Mouse (Mus musculus) thymus, adult 2 months (tissue): ENCODE data around the gene Slc25a43. TPM values are rescaled to one million over a fixed set of nuclear protein-coding genes. Genes with fewer than 3 reads are reported as not detected.
"Not testable (repeated sequence)": the region's sequence is repeated elsewhere in the genome, so short reads cannot be mapped to it uniquely, and the experiment has no call there.

Experiments
- DNase-seq: peaks from one replicate; pipeline ENCODE4 v3.0.0; 2021
- H3K27ac ChIP-seq: fragments of 200-500 bp; 2 replicates; pipeline ENCODE4 v1.5.1; 2012; ENCODE audit warnings: low read length, control low read depth; ENCODE audit not compliant: control insufficient read depth, insufficient read depth
- H3K27me3 ChIP-seq: fragments of 200-500 bp; 2 replicates; pipeline ENCODE4 v1.6.1; 2012; ENCODE audit warnings: mild to moderate bottlenecking, low read length, moderate library complexity, mixed read lengths; ENCODE audit not compliant: control insufficient read depth, insufficient read depth
- H3K36me3 ChIP-seq: fragments of 200-500 bp; 2 replicates; pipeline ENCODE4 v1.6.1; 2012; ENCODE audit warnings: mild to moderate bottlenecking, low read length, moderate library complexity; ENCODE audit not compliant: control insufficient read depth, insufficient read depth
- H3K4me1 ChIP-seq: fragments of 200-500 bp; replicated peaks from 2 replicates; pipeline ENCODE4 v1.6.1; 2012; ENCODE audit warnings: low read length; ENCODE audit not compliant: control insufficient read depth, insufficient read depth
- H3K4me3 ChIP-seq: fragments of 200-500 bp; 2 replicates; pipeline ENCODE4 v1.5.1; 2012; ENCODE audit warnings: mild to moderate bottlenecking, low read length, control low read depth, moderate library complexity; ENCODE audit not compliant: control insufficient read depth, insufficient read depth
- CTCF ChIP-seq: fragments of 200-500 bp; IDR thresholded peaks from 2 replicates; pipeline ENCODE4 v1.5.1; 2012; ENCODE audit warnings: mild to moderate bottlenecking, control low read depth, low read length, moderate library complexity, borderline replicate concordance; ENCODE audit not compliant: control insufficient read depth, poor library complexity, insufficient read depth; ENCODE audit errors: extremely low read depth
- POLR2A ChIP-seq: fragments of 200-500 bp; IDR thresholded peaks from 2 replicates; pipeline ENCODE4 v1.6.1; 2012; ENCODE audit warnings: mild to moderate bottlenecking, low read length, control low read depth, moderate library complexity; ENCODE audit not compliant: control insufficient read depth, poor library complexity, insufficient read depth; ENCODE audit errors: extremely low read depth
- WGBS: fragments of 180-500 bp; shearing (Covaris S2); methylation state at CpG from one replicate; pipeline ENCODE4 v1.1.7; 2018; 5-methylcytosine and 5-hydroxymethylcytosine counted together
- polyA plus RNA-seq: library from polyadenylated mRNA; depleted of rRNA; stranded (reverse); fragments of >200 nt; gene quantifications from 2 replicates; pipeline ENCODE4 v1.2.3, GENCODE M21; 2012

Gene Slc25a43
- polyA plus RNA-seq, 1 experiment: 2.2 TPM

- Histone ChIP-seq H3K4me3 (no peak overlapping the region), H3K27ac (no peak overlapping the region), H3K4me1 (no peaks in the 10 kb centered on the region), H3K36me3 (no peaks in the 10 kb centered on the region), H3K27me3 (no peaks in the 10 kb centered on the region)
- 96% methylated on average over 6 of the region's 6 CpGs for WGBS
- TF ChIP-seq CTCF (no peak), POLR2A (no peak)
- no peak for DNase-seq
Measured at GRCm38 (mm10) chrX:36772591-36772990, 29.1 kb downstream of the Slc25a43 start.

GRCm38 (mm10) chrX:36775520-36775919 is 32.1 kb downstream of the Slc25a43 start:
- H3K27me3 ChIP-seq: no peaks in the 10 kb centered on the region
- no peak overlapping the region for H3K27ac ChIP-seq
- TF ChIP-seq POLR2A (no peak), CTCF (no peak)
- no peak overlapping the region for H3K4me3 ChIP-seq
- DNase-seq: no peak
- 100% methylated on average over 5 of the region's 5 CpGs for WGBS
- H3K4me1 ChIP-seq: no peaks in the 10 kb centered on the region
- H3K36me3 ChIP-seq: no peaks in the 10 kb centered on the region

GRCm38 (mm10) chrX:36777694-36778093 is 34.2 kb downstream of the Slc25a43 start:
- 95% methylated on average over 4 of the region's 4 CpGs for WGBS

GRCm38 (mm10) chrX:36789360-36789759 is 45.9 kb downstream of the Slc25a43 start:
- DNase-seq: no peak
- TF ChIP-seq POLR2A (no peak), CTCF (no peak)
- 96% methylated on average over 4 of the region's 4 CpGs for WGBS

More at GRCm38 (mm10) chrX:36777694-36778093, 34.2 kb downstream of the Slc25a43 start:
- H3K27ac ChIP-seq: no peak overlapping the region
- TF ChIP-seq POLR2A: no peak
- no peak for TF ChIP-seq CTCF
- no peaks in the 10 kb centered on the region for H3K36me3 ChIP-seq
- H3K27me3 ChIP-seq: no peaks in the 10 kb centered on the region
- H3K4me1 ChIP-seq: no peaks in the 10 kb centered on the region
- DNase-seq: no peak
- no peak overlapping the region for H3K4me3 ChIP-seq

GRCm38 (mm10) chrX:36794571-36794970 is 51.1 kb downstream of the Slc25a43 start:
- Histone ChIP-seq H3K27me3 (no peaks in the 10 kb centered on the region), H3K4me3 (no peak overlapping the region), H3K4me1 (no peaks in the 10 kb centered on the region), H3K27ac (no peak overlapping the region), H3K36me3 (peaks cover 12% of the 10 kb centered on the region)
- no peak for DNase-seq
- TF ChIP-seq POLR2A (no peak), CTCF (no peak)
- WGBS: 93% methylated on average over 5 of the region's 5 CpGs

More at GRCm38 (mm10) chrX:36789360-36789759, 45.9 kb downstream of the Slc25a43 start:
- no peaks in the 10 kb centered on the region for H3K4me1 ChIP-seq
- H3K27ac ChIP-seq: no peak overlapping the region
- no peaks in the 10 kb centered on the region for H3K27me3 ChIP-seq
- no peak overlapping the region for H3K4me3 ChIP-seq
- no peaks in the 10 kb centered on the region for H3K36me3 ChIP-seq

GRCm38 (mm10) chrX:36795424-36796162 is 52.1 kb downstream of the Slc25a43 start, which contains the start of gene Slc25a5:
Gene Slc25a5, plus strand, starts transcription at chrX:36795651.
- TF ChIP-seq CTCF (no peak), POLR2A (peak; percentile 77)
- DNase-seq: peak; percentile 81
- H3K27me3 ChIP-seq: no peaks in the 10 kb centered on the region
- H3K36me3 ChIP-seq: peaks cover 12% of the 10 kb centered on the region
- H3K27ac ChIP-seq: peak within 1 kb of the TSS; percentile 95
- WGBS: under 1% methylated on average over 38 of the region's 41 CpGs
- peak within 1 kb of the TSS; percentile 94 for H3K4me3 ChIP-seq
- H3K4me1 ChIP-seq: no peaks in the 10 kb centered on the region

- Histone ChIP-seq H3K27ac (peak overlapping the region; percentile 95), H3K4me3 (peak overlapping the region; percentile 94), H3K27me3 (no peaks in the 10 kb centered on the region), H3K4me1 (no peaks in the 10 kb centered on the region), H3K36me3 (peaks cover 12% of the 10 kb centered on the region)
- DNase-seq: peak; percentile 79
- TF ChIP-seq POLR2A (0 out of 2 replicates have a peak, but pooled peaks have one; percentile 2), CTCF (peak; percentile 94)
- WGBS: under 1% methylated on average over 19 of the region's 41 CpGs
Measured at GRCm38 (mm10) chrX:36796163-36796581, 52.7 kb downstream of the Slc25a43 start.

- not testable (repeated sequence) for H3K4me1 ChIP-seq, H3K27ac ChIP-seq, DNase-seq, H3K27me3 ChIP-seq, H3K4me3 ChIP-seq
- WGBS: 42% methylated on average over 8 of the region's 8 CpGs
- peaks cover 12% of the 10 kb centered on the region for H3K36me3 ChIP-seq
Measured at GRCm38 (mm10) chrX:36796734-36797133, 53.3 kb downstream of the Slc25a43 start.
